Mouse (Mus musculus) hindbrain, embryonic 10.5 days (tissue): ENCODE data around the gene Sv2a. TPM values are rescaled to one million over a fixed set of nuclear protein-coding genes. Genes with fewer than 3 reads are reported as not detected.
"Not testable (repeated sequence)": the region's sequence is repeated elsewhere in the genome, so short reads cannot be mapped to it uniquely, and the experiment has no call there.

Experiments
- DNase-seq: peaks from one replicate; pipeline ENCODE4 v3.0.0-alpha.2; 2017; ENCODE audit warnings: low spot score
- H3K27ac ChIP-seq: fragments of 300-500 bp; sonication (generic); 2 replicates; pipeline ENCODE4 v1.5.1; 2016; ENCODE audit warnings: mild to moderate bottlenecking, moderate library complexity
- H3K27me3 ChIP-seq: fragments of 300-500 bp; sonication (generic); 2 replicates; pipeline ENCODE4 v1.6.1; 2016; ENCODE audit warnings: mild to moderate bottlenecking; ENCODE audit not compliant: poor library complexity, insufficient read depth, severe bottlenecking
- H3K36me3 ChIP-seq: fragments of 300-500 bp; sonication (generic); 2 replicates; pipeline ENCODE4 v1.6.1; 2016; ENCODE audit warnings: mild to moderate bottlenecking, moderate library complexity
- H3K4me1 ChIP-seq: fragments of 300-500 bp; sonication (generic); replicated peaks from 2 replicates; pipeline ENCODE4 v1.6.1; 2016; ENCODE audit warnings: mild to moderate bottlenecking
- H3K4me3 ChIP-seq: fragments of 300-500 bp; sonication (generic); 2 replicates; pipeline ENCODE4 v1.5.1; 2016; ENCODE audit warnings: mild to moderate bottlenecking, moderate library complexity
- H3K9me3 ChIP-seq: fragments of 300-500 bp; sonication (generic); 2 replicates; pipeline ENCODE4 v1.6.1; 2016; ENCODE audit warnings: mild to moderate bottlenecking, moderate library complexity
- WGBS: fragments of 180-500 bp; shearing (Covaris S2); methylation state at CpG from one replicate; pipeline ENCODE4 v1.1.7; 2016; 5-methylcytosine and 5-hydroxymethylcytosine counted together
- polyA plus RNA-seq: library from polyadenylated mRNA; unstranded; fragments of >200 nt; fragmentation: Nextera tagmentation; extraction: Ambion mirVana; gene quantifications from 2 replicates; pipeline ENCODE4 v1.2.1, GENCODE M21; 2016

The Sv2a gene
- polyA plus RNA-seq, 1 experiment from 2014 or later = 15.3 TPM

- H3K27ac ChIP-seq = no peak overlapping the region
- no peaks in the 10 kb centered on the region for H3K27me3 ChIP-seq
- H3K4me1 ChIP-seq = peaks cover 29% of the 10 kb centered on the region
- WGBS = 93% methylated on average over 6 of the region's 6 CpGs
- H3K36me3 ChIP-seq = peaks cover 3% of the 10 kb centered on the region; the same call in 1 of the 2 replicates
- DNase-seq = no peak
- no peak overlapping the region for H3K4me3 ChIP-seq
- no peaks in the 10 kb centered on the region for H3K9me3 ChIP-seq
These were observed 17.9 kb upstream of the Sv2a start for GRCm38 (mm10) chr3:96163040-96163439.

- H3K27me3 ChIP-seq = no peaks in the 10 kb centered on the region
- H3K9me3 ChIP-seq = no peaks in the 10 kb centered on the region
- H3K27ac ChIP-seq = no peak overlapping the region; the same call in 1 of the 2 replicates
- H3K36me3 ChIP-seq = peaks cover 22% of the 10 kb centered on the region
- DNase-seq = no peak
- WGBS = 74% methylated on average over 12 of the region's 12 CpGs
- H3K4me3 ChIP-seq = no peak overlapping the region
- peaks cover 26% of the 10 kb centered on the region for H3K4me1 ChIP-seq
These were observed 12.3 kb upstream of the Sv2a start for GRCm38 (mm10) chr3:96168466-96169158.

- 93% methylated on average over 4 of the region's 4 CpGs for WGBS
- H3K36me3 ChIP-seq = peaks cover 39% of the 10 kb centered on the region
- no peaks in the 10 kb centered on the region for H3K9me3 ChIP-seq
- peak overlapping the region; percentile 94; the same call in 1 of the 2 replicates for H3K4me3 ChIP-seq
- 0 out of 2 replicates have a peak overlapping the region, but pooled peaks have one; percentile 95 for H3K27ac ChIP-seq
- no peak for DNase-seq
- H3K4me1 ChIP-seq = peaks cover 39% of the 10 kb centered on the region
- no peaks in the 10 kb centered on the region for H3K27me3 ChIP-seq
These were observed 10.7 kb upstream of the Sv2a start for GRCm38 (mm10) chr3:96170276-96170675.

- no peaks in the 10 kb centered on the region for H3K9me3 ChIP-seq
- peak overlapping the region; percentile 94 for H3K4me3 ChIP-seq
- peaks cover 46% of the 10 kb centered on the region for H3K36me3 ChIP-seq
- peaks cover 39% of the 10 kb centered on the region for H3K4me1 ChIP-seq
- no peak for DNase-seq
- no peaks in the 10 kb centered on the region for H3K27me3 ChIP-seq
- peak overlapping the region; percentile 95 for H3K27ac ChIP-seq
- 77% methylated on average over 10 of the region's 10 CpGs for WGBS
These were observed 9.9 kb upstream of the Sv2a start for GRCm38 (mm10) chr3:96170976-96171545.

GRCm38 (mm10) chr3:96171583-96172196 lies 9.3 kb upstream of the Sv2a start:
- DNase-seq = no peak
- H3K9me3 ChIP-seq = no peaks in the 10 kb centered on the region
- H3K36me3 ChIP-seq = peaks cover 52% of the 10 kb centered on the region
- H3K4me3 ChIP-seq = peak overlapping the region; percentile 94
- no peaks in the 10 kb centered on the region for H3K27me3 ChIP-seq
- 25% methylated on average over 18 of the region's 18 CpGs for WGBS
- peak overlapping the region; percentile 95 for H3K27ac ChIP-seq
- peaks cover 39% of the 10 kb centered on the region for H3K4me1 ChIP-seq

- Histone ChIP-seq H3K27me3 (no peaks in the 10 kb centered on the region), H3K36me3 (peaks cover 59% of the 10 kb centered on the region), H3K27ac (peak within 1 kb of the TSS; percentile 95), H3K4me1 (peaks cover 39% of the 10 kb centered on the region), H3K9me3 (no peaks in the 10 kb centered on the region), H3K4me3 (peak within 1 kb of the TSS; percentile 94)
- WGBS = under 1% methylated on average over 58 of the region's 58 CpGs
- DNase-seq = peak; percentile 98
These were observed 8.5 kb upstream of the Sv2a start, which contains the start of gene Sf3b4 for GRCm38 (mm10) chr3:96172197-96173178. Sf3b4 (plus strand) TSS chr3:96172332.

- H3K27ac ChIP-seq = peak overlapping the region; percentile 95
- DNase-seq = no peak
- H3K4me3 ChIP-seq = peak overlapping the region; percentile 94
- WGBS = 39% methylated on average over 7 of the region's 7 CpGs
- H3K4me1 ChIP-seq = peaks cover 39% of the 10 kb centered on the region
- H3K9me3 ChIP-seq = no peaks in the 10 kb centered on the region
- no peaks in the 10 kb centered on the region for H3K27me3 ChIP-seq
- H3K36me3 ChIP-seq = peaks cover 62% of the 10 kb centered on the region
These were observed 7.8 kb upstream of the Sv2a start for GRCm38 (mm10) chr3:96173185-96173584.

- 81% methylated on average over 4 of the region's 4 CpGs for WGBS
- Histone ChIP-seq H3K4me3 (peak overlapping the region; percentile 29), H3K36me3 (peaks cover 64% of the 10 kb centered on the region), H3K4me1 (peaks cover 39% of the 10 kb centered on the region)
- H3K27me3 ChIP-seq, H3K27ac ChIP-seq, DNase-seq, H3K9me3 ChIP-seq: not testable (repeated sequence)
These were observed 6.9 kb upstream of the Sv2a start for GRCm38 (mm10) chr3:96174042-96174441.

GRCm38 (mm10) chr3:96175251-96175650 lies 5.7 kb upstream of the Sv2a start:
- Histone ChIP-seq H3K27ac (no peak overlapping the region), H3K4me1 (peaks cover 37% of the 10 kb centered on the region), H3K36me3 (peaks cover 59% of the 10 kb centered on the region), H3K4me3 (no peak overlapping the region), H3K9me3 (no peaks in the 10 kb centered on the region), H3K27me3 (no peaks in the 10 kb centered on the region)
- WGBS = 98% methylated on average over 6 of the region's 6 CpGs
- DNase-seq = no peak

- Histone ChIP-seq H3K4me3 (no peak overlapping the region), H3K27ac (no peak overlapping the region), H3K9me3 (no peaks in the 10 kb centered on the region), H3K36me3 (peaks cover 57% of the 10 kb centered on the region), H3K27me3 (no peaks in the 10 kb centered on the region), H3K4me1 (peaks cover 40% of the 10 kb centered on the region)
- DNase-seq = no peak
- WGBS = 90% methylated on average over 4 of the region's 4 CpGs
These were observed 2.5 kb upstream of the Sv2a start for GRCm38 (mm10) chr3:96178427-96178826.

- Histone ChIP-seq H3K27ac (no peak overlapping the region), H3K36me3 (peaks cover 53% of the 10 kb centered on the region), H3K4me1 (peaks cover 36% of the 10 kb centered on the region), H3K9me3 (no peaks in the 10 kb centered on the region), H3K4me3 (no peak overlapping the region), H3K27me3 (no peaks in the 10 kb centered on the region)
- WGBS = 85% methylated on average over 2 of the region's 2 CpGs
- DNase-seq = no peak
These were observed 2.0 kb upstream of the Sv2a start for GRCm38 (mm10) chr3:96178902-96179301.

GRCm38 (mm10) chr3:96179531-96179930 lies 1.4 kb upstream of the Sv2a start:
- peaks cover 47% of the 10 kb centered on the region for H3K36me3 ChIP-seq
- peaks cover 29% of the 10 kb centered on the region for H3K4me1 ChIP-seq
- no peaks in the 10 kb centered on the region for H3K9me3 ChIP-seq
- DNase-seq = no peak
- 61% methylated on average over 4 of the region's 4 CpGs for WGBS
- no peak overlapping the region for H3K4me3 ChIP-seq
- no peak overlapping the region for H3K27ac ChIP-seq
- H3K27me3 ChIP-seq = no peaks in the 10 kb centered on the region
